Mouse (Mus musculus): Measurements from ENCODE around the gene Auts2.

Gene Auts2

GRCm38 (mm10) chr5:132314300-132314699, 228.8 kb downstream of the Auts2 start:
- no peak for DNase-seq

DNA sequence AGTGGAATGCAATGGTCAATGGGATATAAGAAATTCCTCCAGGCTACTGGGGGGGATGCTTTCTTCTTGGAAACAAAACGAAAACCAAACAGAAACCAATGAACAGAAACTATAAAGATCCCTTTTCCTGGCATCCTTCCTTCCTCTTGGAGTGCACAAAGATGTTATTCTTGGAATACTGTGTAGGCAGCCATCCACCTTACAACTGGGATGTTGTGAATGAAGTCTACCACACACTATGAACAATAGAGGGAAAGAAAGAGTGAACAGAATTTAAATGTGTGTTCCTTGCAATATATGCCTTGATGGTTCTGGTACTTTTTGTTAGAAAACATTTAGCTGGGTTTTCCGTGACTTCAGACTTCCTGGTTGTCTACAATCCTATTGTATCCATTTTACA, 236.1 kb downstream of the Auts2 start:
- DNase-seq: no peak

DNA sequence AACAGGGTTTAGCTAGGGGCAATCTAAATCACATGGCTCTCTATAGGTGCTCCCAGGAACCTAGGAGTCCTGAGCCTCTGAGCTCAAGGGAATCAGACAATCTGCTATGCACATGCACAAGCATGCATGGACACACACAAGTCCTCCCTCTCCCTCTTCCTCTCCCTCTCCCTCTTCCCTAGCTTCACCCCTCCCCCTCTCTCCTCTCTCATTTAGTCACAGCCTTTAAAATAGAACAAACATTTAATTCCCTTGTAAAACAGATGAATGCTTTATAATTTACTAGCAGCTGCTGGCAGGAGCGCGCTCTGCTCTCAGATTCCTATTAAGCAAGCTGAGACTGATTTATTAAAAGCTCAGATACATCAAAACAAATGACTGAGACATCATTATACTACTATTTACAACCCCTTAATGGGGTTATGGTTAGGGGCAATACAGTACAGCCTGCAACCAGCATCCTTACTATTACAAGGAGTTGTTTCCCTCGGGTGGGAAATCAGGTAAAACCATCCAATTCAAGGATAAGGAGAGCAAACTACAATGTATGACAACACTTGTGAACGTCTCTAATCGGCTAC, 237.7 kb downstream of the Auts2 start:
- DNase-seq: no peak

DNA sequence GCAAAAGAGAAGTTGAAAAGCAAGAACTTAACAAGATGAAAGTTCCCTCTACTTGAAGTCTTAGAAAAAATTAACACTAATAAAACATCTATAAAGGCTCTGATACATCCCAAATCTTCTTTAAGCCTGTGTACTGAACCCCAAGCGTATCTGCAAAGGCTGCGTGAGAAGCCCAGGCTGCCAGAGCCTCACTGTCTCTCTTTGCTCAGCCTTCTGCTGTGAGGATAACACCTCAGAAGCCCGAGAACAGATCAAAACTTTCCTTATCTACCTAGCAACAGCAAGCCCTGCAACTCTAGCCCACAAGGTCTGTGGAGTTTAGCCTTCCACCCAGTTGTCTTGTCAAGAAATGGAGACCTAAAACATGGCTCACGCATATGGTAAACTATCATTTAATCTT, 240.4 kb downstream of the Auts2 start:
- no peak for DNase-seq

DNA sequence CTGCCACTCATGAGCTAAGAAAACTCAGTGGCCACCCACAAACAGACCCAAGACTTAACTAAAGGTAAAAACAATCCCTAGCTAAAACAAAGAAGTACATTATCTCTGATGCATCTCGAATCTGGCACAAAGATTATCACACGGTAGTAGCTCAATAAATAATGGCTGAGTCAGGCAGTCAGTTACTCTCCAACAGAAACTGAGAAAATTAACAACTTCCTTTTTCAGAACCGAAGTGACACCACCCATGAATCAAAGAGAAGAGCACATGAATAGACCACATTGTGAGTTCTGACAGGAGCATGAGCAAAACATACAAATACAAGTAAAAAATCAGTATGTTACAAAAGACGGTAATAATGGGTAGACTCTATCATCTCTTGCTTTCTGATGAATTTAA, 242.3 kb downstream of the Auts2 start:
- no peak for DNase-seq

DNA sequence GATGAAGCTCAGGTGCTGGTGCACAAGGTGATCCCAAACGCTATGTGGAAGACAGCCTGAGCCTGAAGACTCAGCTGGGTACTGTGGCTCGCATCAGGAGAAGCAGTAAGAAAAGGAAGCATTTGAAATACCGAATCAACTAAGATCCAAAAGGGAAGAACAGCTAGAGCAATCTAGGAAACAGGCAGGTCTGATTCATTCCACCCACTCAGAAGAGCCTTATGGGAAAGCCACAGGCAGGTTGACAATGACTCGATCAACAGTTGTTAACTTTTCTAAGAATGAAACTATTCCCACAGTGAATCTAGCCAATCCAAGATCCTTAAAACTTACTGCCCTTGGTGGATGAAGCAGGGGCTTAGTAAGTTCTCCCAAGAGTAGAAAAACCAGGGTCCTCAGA, 243.4 kb downstream of the Auts2 start:
- no peak for DNase-seq

GRCm38 (mm10) chr5:132298996-132299395, 244.1 kb downstream of the Auts2 start:
- DNase-seq: no peak

DNA sequence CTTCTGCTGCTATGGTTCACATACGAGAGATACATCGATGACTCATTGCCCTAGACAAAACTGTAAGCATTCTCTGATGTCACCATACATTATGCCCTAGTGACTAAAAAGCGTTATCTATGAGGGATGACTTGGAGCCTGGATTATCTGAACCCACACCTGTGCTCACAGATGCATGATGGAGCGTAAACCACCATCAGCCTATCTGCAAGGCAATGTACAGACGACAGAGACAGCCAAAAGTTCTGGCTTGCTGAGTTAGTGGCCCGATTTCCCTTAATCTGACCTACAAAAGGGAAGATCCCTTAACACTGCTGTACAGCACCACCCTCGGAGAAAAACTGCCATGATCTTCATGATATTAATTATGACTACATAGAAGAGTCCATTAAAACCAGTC, 245.8 kb downstream of the Auts2 start:
- DNase-seq: no peak

GRCm38 (mm10) chr5:132294469-132294868, 248.7 kb downstream of the Auts2 start:
- no peak for DNase-seq

DNA sequence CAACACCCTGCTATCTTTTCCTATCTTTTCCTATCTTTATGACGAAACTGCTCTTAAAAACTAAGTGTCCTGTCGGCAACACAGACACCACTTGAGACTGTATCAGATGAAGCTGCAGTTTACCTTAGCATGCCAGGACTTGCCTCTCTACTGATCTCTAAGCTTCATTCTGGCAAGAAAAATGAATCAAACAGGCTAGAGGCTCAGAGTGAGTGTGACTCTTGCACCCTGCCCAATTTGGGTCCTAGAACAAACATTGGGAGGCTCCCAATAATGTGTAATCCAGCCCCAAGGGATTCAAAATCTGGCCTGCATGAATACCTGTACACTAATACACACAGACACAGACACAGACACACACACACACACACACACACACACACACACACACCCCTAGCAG, 250.2 kb downstream of the Auts2 start:
- DNase-seq: no peak

DNA sequence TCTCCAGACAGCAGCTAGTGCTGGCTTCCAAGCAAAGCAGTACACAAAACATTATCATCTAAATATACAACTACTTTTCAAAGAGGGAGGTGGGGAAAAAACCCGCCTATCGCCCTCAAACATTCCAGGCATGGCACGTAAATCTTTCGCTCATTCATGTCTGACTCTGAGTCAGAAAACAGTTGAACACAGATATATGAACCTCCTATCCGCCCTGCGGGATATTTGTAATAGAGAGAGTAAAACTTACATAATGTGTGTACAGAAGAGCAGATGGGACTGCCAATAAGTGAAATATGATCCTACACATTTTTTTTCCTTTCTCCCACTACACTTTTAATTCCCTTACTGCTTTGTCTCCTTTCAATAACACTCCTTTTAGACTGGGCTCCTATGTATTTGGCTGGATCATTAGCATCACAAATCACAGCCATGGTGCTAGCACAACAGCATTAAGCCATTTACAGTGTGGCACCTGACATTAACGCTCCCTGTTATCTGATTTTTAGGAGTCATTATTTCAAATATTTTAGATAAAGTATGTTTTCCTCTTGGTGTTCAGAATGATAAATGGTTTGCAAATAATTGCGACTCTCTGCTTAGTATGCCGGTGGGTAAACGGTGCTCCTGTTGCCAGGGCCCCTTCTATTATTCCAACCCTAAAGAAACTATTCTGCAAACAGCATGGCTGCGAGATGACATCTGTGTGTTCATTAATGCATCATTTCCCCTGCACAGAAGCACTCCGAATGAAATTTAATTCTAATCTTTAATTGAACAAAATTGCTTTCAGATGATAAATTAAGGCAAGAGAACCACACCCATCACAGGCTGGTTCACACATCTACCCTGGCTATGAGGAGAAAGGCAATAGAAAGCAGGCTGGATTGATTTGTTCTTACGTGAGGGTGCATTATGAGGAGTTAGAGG, 252.3 kb downstream of the Auts2 start:
- no peak for DNase-seq

DNA sequence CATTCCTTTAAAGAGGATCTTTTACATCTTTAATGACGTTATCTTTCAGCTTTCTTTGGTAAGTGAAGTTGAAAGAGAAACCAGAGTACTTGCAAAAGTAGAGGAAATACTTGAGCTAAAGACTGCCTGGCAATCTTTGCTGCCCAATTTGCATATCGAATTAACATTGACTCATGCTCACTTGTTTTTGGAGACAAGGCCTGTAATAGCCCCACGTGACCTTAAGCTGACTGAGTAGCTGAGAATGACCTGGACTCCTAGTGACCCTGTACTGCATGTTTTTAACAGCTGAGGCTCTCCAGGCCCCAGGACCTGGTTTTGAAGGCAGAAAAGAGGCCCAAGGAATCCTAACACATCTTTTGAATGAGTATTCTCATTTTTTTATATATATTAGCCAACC, 259.4 kb downstream of the Auts2 start:
- DNase-seq: no peak

- DNase-seq: no peak
These were observed 268.8 kb downstream of the Auts2 start for GRCm38 (mm10) chr5:132274098-132274898.

DNA sequence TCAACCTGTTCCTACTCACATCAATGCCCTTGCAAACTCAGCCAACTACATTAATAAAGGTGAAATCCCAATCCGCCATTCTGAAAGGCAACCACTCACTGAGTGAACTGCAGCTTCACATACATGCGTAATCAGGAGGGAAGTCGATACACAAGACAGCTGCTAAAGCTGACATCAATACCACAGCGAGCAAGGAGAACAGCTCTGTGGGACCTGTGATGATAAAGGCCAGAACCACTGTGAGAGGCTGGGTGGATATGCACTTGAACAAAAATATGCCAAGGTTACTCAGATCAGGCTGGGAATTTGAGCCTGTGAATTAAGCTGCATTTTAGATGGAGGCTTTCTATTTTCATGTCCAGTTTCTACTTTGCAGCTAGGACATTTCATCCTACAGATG, 271.0 kb downstream of the Auts2 start:
- no peak for DNase-seq

DNA sequence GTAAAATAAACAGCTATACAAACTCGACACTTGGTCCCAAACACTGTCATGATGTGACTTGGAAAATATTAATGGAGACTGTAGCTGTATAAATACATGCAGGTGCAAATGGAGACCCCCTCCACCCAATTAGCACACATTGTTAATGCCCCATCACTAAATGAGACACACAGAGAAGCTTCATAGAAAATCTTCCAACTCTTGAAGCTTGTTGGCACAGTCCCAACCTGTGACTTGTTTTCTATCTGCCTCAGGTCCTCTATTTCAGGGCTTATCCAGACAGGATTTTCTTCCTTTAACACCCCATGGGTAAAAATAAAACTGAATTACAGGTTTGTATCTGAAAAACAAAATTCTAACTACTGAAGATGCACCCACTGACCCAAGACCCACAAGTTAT, 272.2 kb downstream of the Auts2 start:
- no peak for DNase-seq

DNA sequence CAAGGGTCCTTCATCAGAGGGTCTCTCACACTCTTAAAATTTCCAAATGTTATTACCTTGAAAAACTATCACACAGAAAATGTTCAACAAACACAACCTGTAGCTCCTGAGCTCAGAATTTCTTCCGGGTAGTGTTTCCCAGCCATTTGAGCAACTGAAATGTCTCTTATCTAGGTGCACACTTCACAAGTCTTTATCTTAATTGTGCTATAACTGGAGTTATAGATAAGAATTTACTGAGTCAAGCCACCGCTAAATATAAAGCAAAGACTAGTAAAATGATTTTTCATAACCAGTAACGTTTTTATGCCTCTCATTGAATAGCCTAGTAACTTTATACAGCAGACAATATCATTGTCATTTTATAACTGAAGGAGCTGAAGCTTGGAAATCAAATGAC, 273.1 kb downstream of the Auts2 start:
- DNase-seq: no peak

DNA sequence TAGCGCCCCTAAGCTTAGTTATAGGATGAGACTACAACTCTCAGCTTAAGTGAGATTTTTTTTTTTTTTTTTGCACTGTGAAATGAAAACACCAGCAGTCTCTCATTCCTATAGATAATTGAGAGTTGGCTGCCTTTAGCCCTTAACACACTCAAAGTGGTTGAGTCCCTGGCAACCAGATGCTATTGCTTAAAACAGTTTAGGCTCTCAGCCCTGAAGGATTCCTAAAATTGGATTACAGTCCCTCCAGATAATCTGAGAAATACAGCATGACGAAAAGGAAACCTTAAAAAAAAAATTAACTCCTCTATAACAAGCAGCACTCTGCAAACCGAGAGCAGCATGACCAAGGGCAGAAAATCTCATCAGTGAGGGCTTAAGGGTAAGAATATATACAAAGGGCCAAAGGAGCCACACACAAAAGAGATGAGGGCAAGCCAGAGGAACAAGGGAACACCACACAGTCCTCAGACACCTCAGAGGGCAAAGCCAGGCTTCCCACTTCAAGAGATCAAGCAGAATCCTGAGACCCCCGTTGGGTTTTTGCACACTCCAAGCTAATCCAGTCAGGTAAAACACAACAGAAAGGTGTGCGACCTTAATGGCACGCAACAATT, 274.7 kb downstream of the Auts2 start:
- DNase-seq: no peak

- DNase-seq: no peak
These were observed 278.1 kb downstream of the Auts2 start for GRCm38 (mm10) chr5:132265015-132265414.

DNA sequence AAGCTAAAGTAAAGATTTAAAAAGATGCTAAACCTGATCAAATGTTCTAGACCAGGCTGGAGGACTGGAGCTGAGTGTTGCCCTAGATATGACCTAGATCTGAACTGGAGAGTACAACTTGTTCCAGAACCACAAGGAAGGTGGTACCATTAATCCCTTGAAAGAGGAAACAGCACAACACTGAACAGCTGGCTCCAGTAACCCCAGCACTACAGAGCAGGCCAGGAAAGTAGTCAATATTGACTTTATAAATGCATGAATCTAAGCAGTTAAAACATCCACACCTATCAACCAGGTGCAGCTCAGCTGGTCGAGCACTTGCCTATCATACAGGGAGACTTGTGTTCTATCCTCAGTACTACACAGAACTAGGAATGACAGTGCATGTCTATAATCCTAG, 281.4 kb downstream of the Auts2 start:
- DNase-seq: no peak

DNA sequence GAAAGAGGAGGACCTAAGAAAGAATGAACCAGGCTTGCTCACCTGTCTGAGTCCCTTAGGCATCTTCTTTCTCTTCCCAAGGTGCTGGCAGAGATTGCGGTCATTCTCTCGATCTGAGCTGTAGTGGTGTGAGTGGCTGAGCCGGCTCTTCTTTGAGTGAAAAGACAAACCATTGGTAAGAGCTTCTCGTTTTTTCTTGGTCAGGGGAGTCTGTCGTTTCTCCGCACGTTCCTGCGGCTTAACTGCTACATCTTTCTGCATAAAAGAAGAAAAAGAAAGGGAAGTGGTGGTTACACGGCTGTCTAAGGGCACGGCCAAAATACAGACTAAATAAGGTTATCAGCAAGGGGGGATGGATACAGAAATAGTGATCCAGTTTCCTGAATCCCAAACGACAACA, 284.3 kb downstream of the Auts2 start:
- DNase-seq: no peak

DNA sequence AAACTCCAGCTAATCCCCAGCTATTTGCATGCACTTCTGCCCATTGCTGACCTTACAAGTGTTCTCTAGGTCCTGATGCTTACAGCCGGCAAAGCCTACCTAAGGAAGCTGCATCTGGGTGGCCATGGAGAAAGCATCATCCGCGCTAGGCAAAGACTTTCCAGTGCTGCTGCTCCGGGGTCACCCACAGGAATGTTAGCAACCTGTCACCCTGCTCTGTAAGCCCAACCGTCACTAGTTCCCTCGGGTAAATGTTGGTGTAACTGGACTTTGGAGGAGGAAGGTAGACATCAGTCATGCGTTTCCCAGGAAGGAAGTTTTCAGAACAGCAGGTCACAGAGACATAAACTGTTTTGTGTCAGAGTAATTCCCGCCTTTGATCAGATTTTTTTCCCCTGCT, 287.6 kb downstream of the Auts2 start:
- no peak for DNase-seq

DNA sequence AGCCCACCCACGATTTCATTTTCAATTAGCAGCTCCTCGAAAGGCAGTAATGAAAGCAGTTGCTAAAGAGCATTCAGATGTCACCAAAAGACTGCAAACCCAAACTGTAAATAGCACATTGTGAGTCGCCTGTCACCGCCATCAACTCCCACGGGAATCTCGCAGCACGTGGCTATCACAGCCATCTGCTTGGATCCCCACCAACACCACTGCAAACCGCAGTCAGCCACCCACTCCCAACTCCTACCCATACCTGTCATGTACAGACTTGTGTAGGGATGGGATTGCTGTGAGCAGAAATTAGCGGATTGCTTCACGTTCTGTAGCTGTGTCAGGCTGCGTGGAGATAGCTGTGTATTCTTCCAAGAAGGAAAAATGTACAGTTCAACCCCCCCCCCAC, 293.6 kb downstream of the Auts2 start:
- DNase-seq: no peak

DNA sequence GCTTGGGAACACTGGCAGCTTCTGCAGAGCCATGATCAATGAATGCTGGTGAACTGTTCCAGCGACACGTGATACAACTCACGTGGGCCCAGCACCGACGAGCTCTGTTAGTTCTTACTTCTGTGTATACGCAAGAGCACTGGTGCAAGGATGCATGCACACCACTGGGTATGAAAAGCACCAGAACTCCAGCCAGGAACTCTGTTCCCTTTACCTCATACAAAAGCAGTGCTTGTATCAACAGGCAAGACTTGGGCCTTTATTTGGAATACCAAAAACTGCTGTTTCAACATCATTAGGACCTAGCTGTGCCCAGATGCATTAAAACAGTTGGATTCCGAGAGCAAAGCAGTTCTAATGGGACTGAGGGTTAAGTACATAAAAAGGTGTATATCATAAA, 295.1 kb downstream of the Auts2 start:
- DNase-seq: no peak

All from kidney, adult 9 months (tissue).